Mouse (Mus musculus): ENCODE results near the gene Adamts2. TPM values are rescaled to one million over a fixed set of nuclear protein-coding genes. Genes with fewer than 3 reads are reported as not detected.

The Adamts2 gene
- polyA plus RNA-seq, 1 experiment from 2014 or later, result 0.87 TPM

GRCm38 (mm10) chr11:50848520-50849137 lies 246.7 kb downstream of the Adamts2 start:
- no peak for ATAC-seq (ENCODE audit: low FRiP score)
- H3K4me3 ChIP-seq (ENCODE audit: low read depth, low read length), result no peak overlapping the region
- H3K4me2 ChIP-seq, result no peak overlapping the region
- H3K27me3 ChIP-seq (ENCODE audit: control insufficient read depth, insufficient read depth, low read length), result peaks cover 46% of the 10 kb centered on the region
- H3K9ac ChIP-seq (ENCODE audit: low read length), result no peak overlapping the region
- 38% methylated on average over 3 of the region's 3 CpGs for WGBS
- peaks cover 5% of the 10 kb centered on the region for H3K4me1 ChIP-seq (ENCODE audit: control insufficient read depth, insufficient read depth, low read length)
- no peak overlapping the region for H3K27ac ChIP-seq (ENCODE audit: low read depth, low read length)
- H3K36me3 ChIP-seq (ENCODE audit: control insufficient read depth, insufficient read depth, low read length), result no peaks in the 10 kb centered on the region
- H3K9me3 ChIP-seq (ENCODE audit: control insufficient read depth, low read length), result no peaks in the 10 kb centered on the region
- DNase-seq (ENCODE audit: low spot score, missing footprints), result no peak

GRCm38 (mm10) chr11:50849310-50849709 lies 247.4 kb downstream of the Adamts2 start:
- DNase-seq (ENCODE audit: low spot score, missing footprints) (no peak), ATAC-seq (ENCODE audit: low FRiP score) (no peak)
- Histone ChIP-seq H3K9ac (ENCODE audit: low read length) (no peak overlapping the region), H3K36me3 (ENCODE audit: control insufficient read depth, insufficient read depth, low read length) (no peaks in the 10 kb centered on the region), H3K27ac (ENCODE audit: low read depth, low read length) (no peak overlapping the region), H3K9me3 (ENCODE audit: control insufficient read depth, low read length) (no peaks in the 10 kb centered on the region), H3K4me3 (ENCODE audit: low read depth, low read length) (no peak overlapping the region), H3K4me1 (ENCODE audit: control insufficient read depth, insufficient read depth, low read length) (peaks cover 5% of the 10 kb centered on the region), H3K27me3 (ENCODE audit: control insufficient read depth, insufficient read depth, low read length) (peaks cover 46% of the 10 kb centered on the region), H3K4me2 (no peak overlapping the region)
- WGBS, result 12% methylated on average over 10 of the region's 10 CpGs

- Histone ChIP-seq H3K27ac (ENCODE audit: low read depth, low read length) (no peak within 1 kb of the TSS), H3K9me3 (ENCODE audit: control insufficient read depth, low read length) (no peaks in the 10 kb centered on the region), H3K4me1 (ENCODE audit: control insufficient read depth, insufficient read depth, low read length) (peaks cover 5% of the 10 kb centered on the region), H3K4me2 (peak within 1 kb of the TSS; percentile 73), H3K4me3 (ENCODE audit: low read depth, low read length) (peak within 1 kb of the TSS; percentile 40), H3K9ac (ENCODE audit: low read length) (peak within 1 kb of the TSS; percentile 43), H3K36me3 (ENCODE audit: control insufficient read depth, insufficient read depth, low read length) (no peaks in the 10 kb centered on the region), H3K27me3 (ENCODE audit: control insufficient read depth, insufficient read depth, low read length) (peaks cover 46% of the 10 kb centered on the region)
- WGBS, result 3% methylated on average over 11 of the region's 11 CpGs
- DNase-seq (ENCODE audit: low spot score, missing footprints) (peak; percentile 94), ATAC-seq (ENCODE audit: low FRiP score) (no peak)
These were observed 248.4 kb downstream of the Adamts2 start, which contains the start of gene Grm6 for GRCm38 (mm10) chr11:50850177-50850735. TSS of gene Grm6 (plus strand) at chr11:50850685.

GRCm38 (mm10) chr11:50850989-50851601 lies 249.2 kb downstream of the Adamts2 start:
- Histone ChIP-seq H3K27me3 (ENCODE audit: control insufficient read depth, insufficient read depth, low read length) (peaks cover 46% of the 10 kb centered on the region), H3K4me1 (ENCODE audit: control insufficient read depth, insufficient read depth, low read length) (peaks cover 5% of the 10 kb centered on the region), H3K27ac (ENCODE audit: low read depth, low read length) (no peak overlapping the region), H3K9ac (ENCODE audit: low read length) (peak overlapping the region; percentile 43), H3K4me3 (ENCODE audit: low read depth, low read length) (peak overlapping the region; percentile 40), H3K9me3 (ENCODE audit: control insufficient read depth, low read length) (no peaks in the 10 kb centered on the region), H3K36me3 (ENCODE audit: control insufficient read depth, insufficient read depth, low read length) (no peaks in the 10 kb centered on the region), H3K4me2 (peak overlapping the region; percentile 73)
- ATAC-seq (ENCODE audit: low FRiP score) (peak; percentile 42; the same call in 1 of the 2 replicates), DNase-seq (ENCODE audit: low spot score, missing footprints) (peak; percentile 92)
- WGBS, result under 1% methylated on average over 68 of the region's 72 CpGs

Other genes starting within 250 kb of the Adamts2 start
- gene Cby3, start 247.6 kb upstream of the Adamts2 start, polyA plus RNA-seq (2014; fragmentation: Nextera tagmentation; extraction: Ambion mirVana), result not detected in 2 replicates
- gene Hnrnph1, start 225.1 kb upstream of the Adamts2 start, polyA plus RNA-seq (2014; fragmentation: Nextera tagmentation; extraction: Ambion mirVana), result 848 and 902 TPM in 2 replicates
- 24.7 and 27.3 TPM in 2 replicates for gene Rufy1, start 171.0 kb upstream of the Adamts2 start, polyA plus RNA-seq (2014; fragmentation: Nextera tagmentation; extraction: Ambion mirVana)
- gene Zfp354c, start 225.6 kb downstream of the Adamts2 start, polyA plus RNA-seq (2014; fragmentation: Nextera tagmentation; extraction: Ambion mirVana), result 46.7 and 48.5 TPM in 2 replicates
- 1.3 and 1.5 TPM in 2 replicates for gene Zfp879, start 239.5 kb downstream of the Adamts2 start, polyA plus RNA-seq (2014; fragmentation: Nextera tagmentation; extraction: Ambion mirVana)
- gene Grm6, start 248.6 kb downstream of the Adamts2 start, polyA plus RNA-seq (2014; fragmentation: Nextera tagmentation; extraction: Ambion mirVana), result not detected in 2 replicates

All from midbrain, embryonic 11.5 days (tissue).